Mouse (Mus musculus) embryonic facial prominence, embryonic 13.5 days (tissue): ENCODE data around the gene Rab10. TPM values are rescaled to one million over a fixed set of nuclear protein-coding genes. Genes with fewer than 3 reads are reported as not detected.
"Not testable (repeated sequence)": the region's sequence is repeated elsewhere in the genome, so short reads cannot be mapped to it uniquely, and the experiment has no call there.

Experiments used
- ATAC-seq: fragments of 200-750 bp; cut with Nextera tagmentation; 2 replicates; pipeline ENCODE4 v1.8.0; 2017; ENCODE audit warnings: low read depth; ENCODE audit not compliant: insufficient number of reproducible peaks, insufficient read depth, low FRiP score, low TSS enrichment
- H3K27ac ChIP-seq: fragments of 300-500 bp; sonication (generic); 2 replicates; pipeline ENCODE4 v1.5.1; 2015; ENCODE audit warnings: moderate library complexity, mild to moderate bottlenecking, inconsistent platforms
- H3K27me3 ChIP-seq: fragments of 300-500 bp; sonication (generic); 2 replicates; pipeline ENCODE4 v1.6.1; 2015; ENCODE audit warnings: mild to moderate bottlenecking, inconsistent platforms
- H3K36me3 ChIP-seq: fragments of 300-500 bp; sonication (generic); 2 replicates; pipeline ENCODE4 v1.6.1; 2015; ENCODE audit warnings: mild to moderate bottlenecking, inconsistent platforms
- H3K4me1 ChIP-seq: fragments of 300-500 bp; sonication (generic); 2 replicates; pipeline ENCODE4 v1.6.1; 2015; ENCODE audit warnings: inconsistent platforms
- H3K4me2 ChIP-seq: fragments of 300-500 bp; sonication (generic); 2 replicates; pipeline ENCODE4 v1.6.1; 2015; ENCODE audit warnings: moderate library complexity, mild to moderate bottlenecking, inconsistent platforms
- H3K4me3 ChIP-seq: fragments of 300-500 bp; sonication (generic); 2 replicates; pipeline ENCODE4 v1.5.1; 2015; ENCODE audit warnings: mild to moderate bottlenecking, inconsistent platforms
- H3K9ac ChIP-seq: fragments of 300-500 bp; sonication (generic); 2 replicates; pipeline ENCODE4 v1.6.1; 2015; ENCODE audit warnings: mild to moderate bottlenecking, inconsistent platforms
- H3K9me3 ChIP-seq: fragments of 300-500 bp; sonication (generic); 2 replicates; pipeline ENCODE4 v1.6.1; 2016; ENCODE audit warnings: inconsistent platforms
- WGBS: fragments of 180-500 bp; shearing (Covaris S2); methylation state at CpG from one replicate; pipeline ENCODE4 v1.1.7; 2015; ENCODE audit warnings: mixed read lengths; 5-methylcytosine and 5-hydroxymethylcytosine counted together
- polyA plus RNA-seq: library from polyadenylated mRNA; unstranded; fragments of >200 nt; fragmentation: Nextera tagmentation; extraction: Ambion mirVana; gene quantifications from 2 replicates; pipeline ENCODE4 v1.2.1, GENCODE M21; 2015

Gene Rab10
- polyA plus RNA-seq, 1 experiment from 2014 or later = 85.0 TPM

- 0 out of 2 replicates have a peak, but pooled peaks cover 2% of the 10 kb centered on the region for H3K9me3 ChIP-seq
- no peaks in the 10 kb centered on the region for H3K4me1 ChIP-seq
- WGBS = 78% methylated on average over 2 of the region's 2 CpGs
- H3K4me3 ChIP-seq = no peak overlapping the region
- no peaks in the 10 kb centered on the region for H3K36me3 ChIP-seq
- no peak for ATAC-seq
- no peak overlapping the region for H3K27ac ChIP-seq
- H3K9ac ChIP-seq = no peak overlapping the region
- H3K4me2 ChIP-seq = no peak overlapping the region
- H3K27me3 ChIP-seq = no peaks in the 10 kb centered on the region
Observed at GRCm38 (mm10) chr12:3325232-3325631, 15.5 kb upstream of the Rab10 start.

GRCm38 (mm10) chr12:3323241-3323640 is 13.5 kb upstream of the Rab10 start:
- H3K9ac ChIP-seq = no peak overlapping the region
- WGBS = 74% methylated on average over 6 of the region's 6 CpGs
- ATAC-seq = no peak
- no peak overlapping the region for H3K4me2 ChIP-seq
- H3K36me3 ChIP-seq = no peaks in the 10 kb centered on the region
- no peaks in the 10 kb centered on the region for H3K9me3 ChIP-seq
- no peak overlapping the region for H3K4me3 ChIP-seq
- H3K27ac ChIP-seq = no peak overlapping the region
- no peaks in the 10 kb centered on the region for H3K27me3 ChIP-seq
- H3K4me1 ChIP-seq = no peaks in the 10 kb centered on the region

- 67% methylated on average over 4 of the region's 4 CpGs for WGBS
Observed at GRCm38 (mm10) chr12:3319377-3319776, 9.6 kb upstream of the Rab10 start.

GRCm38 (mm10) chr12:3316937-3317336 is 7.2 kb upstream of the Rab10 start:
- Histone ChIP-seq H3K27me3 (no peaks in the 10 kb centered on the region), H3K4me3 (no peak overlapping the region), H3K27ac (no peak overlapping the region), H3K4me2 (no peak overlapping the region), H3K9me3 (no peaks in the 10 kb centered on the region), H3K4me1 (no peaks in the 10 kb centered on the region), H3K9ac (no peak overlapping the region), H3K36me3 (no peaks in the 10 kb centered on the region)
- 65% methylated on average over 3 of the region's 3 CpGs for WGBS
- no peak for ATAC-seq

More at GRCm38 (mm10) chr12:3319377-3319776, 9.6 kb upstream of the Rab10 start:
- Histone ChIP-seq H3K36me3 (no peaks in the 10 kb centered on the region), H3K4me3 (no peak overlapping the region), H3K27ac (no peak overlapping the region), H3K9me3 (no peaks in the 10 kb centered on the region), H3K4me2 (no peak overlapping the region), H3K9ac (no peak overlapping the region), H3K4me1 (no peaks in the 10 kb centered on the region), H3K27me3 (no peaks in the 10 kb centered on the region)
- no peak for ATAC-seq

GRCm38 (mm10) chr12:3316083-3316482 is 6.3 kb upstream of the Rab10 start:
- H3K4me2 ChIP-seq = no peak overlapping the region
- no peaks in the 10 kb centered on the region for H3K36me3 ChIP-seq
- no peak overlapping the region for H3K9ac ChIP-seq
- ATAC-seq = no peak
- H3K27me3 ChIP-seq = no peaks in the 10 kb centered on the region
- no peak overlapping the region for H3K4me3 ChIP-seq
- no peak overlapping the region for H3K27ac ChIP-seq
- H3K4me1 ChIP-seq = no peaks in the 10 kb centered on the region
- 40% methylated on average over 2 of the region's 2 CpGs for WGBS
- no peaks in the 10 kb centered on the region for H3K9me3 ChIP-seq

GRCm38 (mm10) chr12:3312886-3313285 is 3.1 kb upstream of the Rab10 start:
- no peaks in the 10 kb centered on the region for H3K36me3 ChIP-seq
- H3K27ac ChIP-seq = no peak overlapping the region
- H3K4me2 ChIP-seq = no peak overlapping the region
- ATAC-seq = no peak
- peaks cover 5% of the 10 kb centered on the region for H3K4me1 ChIP-seq
- no peaks in the 10 kb centered on the region for H3K27me3 ChIP-seq
- 81% methylated on average over 3 of the region's 3 CpGs for WGBS
- no peaks in the 10 kb centered on the region for H3K9me3 ChIP-seq
- no peak overlapping the region for H3K4me3 ChIP-seq
- H3K9ac ChIP-seq = no peak overlapping the region

- no peaks in the 10 kb centered on the region for H3K36me3 ChIP-seq
- no peaks in the 10 kb centered on the region for H3K27me3 ChIP-seq
- H3K4me2 ChIP-seq = peak overlapping the region; percentile 78
- peak overlapping the region; percentile 85 for H3K27ac ChIP-seq
- peak overlapping the region; percentile 78 for H3K9ac ChIP-seq
- peak overlapping the region; percentile 86 for H3K4me3 ChIP-seq
- peaks cover 16% of the 10 kb centered on the region for H3K4me1 ChIP-seq
- H3K9me3 ChIP-seq = no peaks in the 10 kb centered on the region
- WGBS = 2% methylated on average over 15 of the region's 15 CpGs
- ATAC-seq = no peak
Observed at GRCm38 (mm10) chr12:3310321-3310692, 538 bp upstream of the Rab10 start.

- ATAC-seq = no peak
- 3% methylated on average over 19 of the region's 19 CpGs for WGBS
- Histone ChIP-seq H3K27ac (peak overlapping the region; percentile 97), H3K9ac (peak overlapping the region; percentile 89), H3K27me3 (no peaks in the 10 kb centered on the region), H3K4me3 (peak overlapping the region; percentile 86), H3K4me2 (peak overlapping the region; percentile 78), H3K9me3 (no peaks in the 10 kb centered on the region), H3K4me1 (peaks cover 16% of the 10 kb centered on the region), H3K36me3 (no peaks in the 10 kb centered on the region)
Observed at GRCm38 (mm10) chr12:3308541-3309241, 1.1 kb downstream of the Rab10 start.

- Histone ChIP-seq H3K9me3 (no peaks in the 10 kb centered on the region), H3K27ac (no peak overlapping the region), H3K4me2 (peak overlapping the region; percentile 78), H3K36me3 (no peaks in the 10 kb centered on the region), H3K27me3 (no peaks in the 10 kb centered on the region), H3K4me1 (peaks cover 16% of the 10 kb centered on the region), H3K4me3 (peak overlapping the region; percentile 86), H3K9ac (peak overlapping the region; percentile 89)
- WGBS = 45% methylated on average over 6 of the region's 6 CpGs
- no peak for ATAC-seq
Observed at GRCm38 (mm10) chr12:3307587-3307986, 2.2 kb downstream of the Rab10 start.

GRCm38 (mm10) chr12:3305238-3305637 is 4.5 kb downstream of the Rab10 start:
- no peak overlapping the region for H3K27ac ChIP-seq
- H3K4me1 ChIP-seq = peaks cover 12% of the 10 kb centered on the region
- no peak overlapping the region for H3K4me3 ChIP-seq
- H3K4me2 ChIP-seq = no peak overlapping the region
- peaks cover 4% of the 10 kb centered on the region; the same call in 1 of the 2 replicates for H3K9me3 ChIP-seq
- H3K36me3 ChIP-seq = no peaks in the 10 kb centered on the region
- no peaks in the 10 kb centered on the region for H3K27me3 ChIP-seq
- WGBS = 72% methylated on average over 2 of the region's 2 CpGs
- ATAC-seq = no peak
- H3K9ac ChIP-seq = no peak overlapping the region

- H3K9ac ChIP-seq, H3K4me1 ChIP-seq, H3K9me3 ChIP-seq, H3K4me3 ChIP-seq, H3K4me2 ChIP-seq, H3K27me3 ChIP-seq, ATAC-seq, H3K27ac ChIP-seq: not testable (repeated sequence)
- 93% methylated on average over 6 of the region's 6 CpGs for WGBS
- peaks cover 13% of the 10 kb centered on the region; the same call in 1 of the 2 replicates for H3K36me3 ChIP-seq
Observed at GRCm38 (mm10) chr12:3297622-3298021, 12.1 kb downstream of the Rab10 start.

- peaks cover 20% of the 10 kb centered on the region for H3K36me3 ChIP-seq
- H3K4me2 ChIP-seq = no peak overlapping the region
- peaks cover 5% of the 10 kb centered on the region; the same call in 1 of the 2 replicates for H3K9me3 ChIP-seq
- 81% methylated on average over 2 of the region's 2 CpGs for WGBS
- ATAC-seq = no peak
- no peaks in the 10 kb centered on the region for H3K27me3 ChIP-seq
- H3K4me3 ChIP-seq = no peak overlapping the region
- no peaks in the 10 kb centered on the region for H3K4me1 ChIP-seq
- H3K27ac ChIP-seq = no peak overlapping the region
- no peak overlapping the region for H3K9ac ChIP-seq
Observed at GRCm38 (mm10) chr12:3296056-3296455, 13.7 kb downstream of the Rab10 start.
